Mouse (Mus musculus) lung, embryonic 16.5 days (tissue): ENCODE results near the gene Rabac1. TPM values are rescaled to one million over a fixed set of nuclear protein-coding genes. Genes with fewer than 3 reads are reported as not detected.
A peak's percentile ranks its signal among the peaks of the same experiment; 100 is the strongest.

ENCODE experiments used
- ATAC-seq: fragments of 200-750 bp; cut with Nextera tagmentation; 2 replicates; pipeline ENCODE4 v1.8.0; 2017; ENCODE audit warnings: low read depth, mild to moderate bottlenecking, moderate library complexity
- H3K27ac ChIP-seq: fragments of 300-500 bp; sonication (generic); 2 replicates; pipeline ENCODE4 v1.5.1; 2014; ENCODE audit warnings: mild to moderate bottlenecking, control low read depth, low read length
- H3K27me3 ChIP-seq: fragments of 300-500 bp; sonication (generic); 2 replicates; pipeline ENCODE4 v1.6.1; 2014; ENCODE audit warnings: low read depth, low read length, mixed read lengths; ENCODE audit not compliant: control insufficient read depth, insufficient read depth
- H3K36me3 ChIP-seq: fragments of 300-500 bp; sonication (generic); 2 replicates; pipeline ENCODE4 v1.6.1; 2014; ENCODE audit warnings: low read length; ENCODE audit not compliant: control insufficient read depth, insufficient read depth
- H3K4me1 ChIP-seq: fragments of 300-500 bp; sonication (generic); replicated peaks from 2 replicates; pipeline ENCODE4 v1.6.1; 2014; ENCODE audit warnings: low read length, mixed read lengths; ENCODE audit not compliant: control insufficient read depth, insufficient read depth
- H3K4me2 ChIP-seq: fragments of 300-500 bp; sonication (generic); 2 replicates; pipeline ENCODE4 v1.6.1; 2014; ENCODE audit warnings: low read depth, low read length, control low read depth
- H3K4me3 ChIP-seq: fragments of 300-500 bp; sonication (generic); 2 replicates; pipeline ENCODE4 v1.5.1; 2014; ENCODE audit warnings: mild to moderate bottlenecking, low read length, control low read depth
- H3K9ac ChIP-seq: fragments of 300-500 bp; sonication (generic); 2 replicates; pipeline ENCODE4 v1.6.1; 2014; ENCODE audit warnings: low read length, control low read depth
- H3K9me3 ChIP-seq: fragments of 300-500 bp; sonication (generic); 2 replicates; pipeline ENCODE4 v1.6.1; 2016; ENCODE audit warnings: low read length; ENCODE audit not compliant: control insufficient read depth
- WGBS: fragments of 180-500 bp; shearing (Covaris S2); extraction: QIAGEN DNeasy Blood & Tissue Kit; methylation state at CpG from one replicate; pipeline ENCODE4 v1.1.7; 2014; 5-methylcytosine and 5-hydroxymethylcytosine counted together
- polyA plus RNA-seq: library from polyadenylated mRNA; unstranded; fragments of >200 nt; fragmentation: Nextera tagmentation; extraction: Ambion mirVana; gene quantifications from 2 replicates; pipeline ENCODE4 v1.2.1, GENCODE M21; 2015

The Rabac1 gene
- polyA plus RNA-seq, 1 experiment from 2014 or later: 180 TPM

GRCm38 (mm10) chr7:24985799-24986198, 13.2 kb upstream of the Rabac1 start:
- WGBS: 65% methylated on average over 5 of the region's 5 CpGs
- Histone ChIP-seq H3K4me2 (no peak overlapping the region), H3K9ac (no peak overlapping the region), H3K27ac (no peak overlapping the region), H3K27me3 (no peaks in the 10 kb centered on the region), H3K36me3 (no peaks in the 10 kb centered on the region), H3K4me3 (no peak overlapping the region), H3K9me3 (no peaks in the 10 kb centered on the region), H3K4me1 (no peaks in the 10 kb centered on the region)
- ATAC-seq: no peak

- H3K4me1 ChIP-seq: no peaks in the 10 kb centered on the region
- ATAC-seq: no peak
- no peaks in the 10 kb centered on the region for H3K9me3 ChIP-seq
- no peak overlapping the region for H3K4me3 ChIP-seq
- no peaks in the 10 kb centered on the region for H3K27me3 ChIP-seq
- no peaks in the 10 kb centered on the region for H3K36me3 ChIP-seq
- WGBS: 82% methylated on average over 2 of the region's 2 CpGs
- no peak overlapping the region for H3K9ac ChIP-seq
- H3K27ac ChIP-seq: no peak overlapping the region
- no peak overlapping the region for H3K4me2 ChIP-seq
Observed at GRCm38 (mm10) chr7:24984307-24984706, 11.8 kb upstream of the Rabac1 start.

GRCm38 (mm10) chr7:24983396-24983795, 10.8 kb upstream of the Rabac1 start:
- H3K9me3 ChIP-seq: no peaks in the 10 kb centered on the region
- no peaks in the 10 kb centered on the region for H3K4me1 ChIP-seq
- no peak overlapping the region for H3K4me3 ChIP-seq
- no peak overlapping the region for H3K9ac ChIP-seq
- no peak overlapping the region for H3K4me2 ChIP-seq
- 74% methylated on average over 5 of the region's 5 CpGs for WGBS
- H3K36me3 ChIP-seq: no peaks in the 10 kb centered on the region
- H3K27ac ChIP-seq: no peak overlapping the region
- no peak for ATAC-seq
- H3K27me3 ChIP-seq: no peaks in the 10 kb centered on the region

GRCm38 (mm10) chr7:24980439-24980838, 7.9 kb upstream of the Rabac1 start:
- H3K27ac ChIP-seq: no peak overlapping the region
- H3K4me3 ChIP-seq: no peak overlapping the region
- H3K4me2 ChIP-seq: no peak overlapping the region
- no peaks in the 10 kb centered on the region for H3K27me3 ChIP-seq
- H3K9me3 ChIP-seq: no peaks in the 10 kb centered on the region
- ATAC-seq: no peak
- WGBS: 72% methylated on average over 7 of the region's 7 CpGs
- H3K4me1 ChIP-seq: no peaks in the 10 kb centered on the region
- H3K36me3 ChIP-seq: no peaks in the 10 kb centered on the region
- H3K9ac ChIP-seq: no peak overlapping the region

GRCm38 (mm10) chr7:24978781-24979180, 6.2 kb upstream of the Rabac1 start:
- ATAC-seq: no peak
- WGBS: 84% methylated on average over 7 of the region's 7 CpGs
- no peaks in the 10 kb centered on the region for H3K4me1 ChIP-seq
- no peak overlapping the region for H3K4me2 ChIP-seq
- H3K9ac ChIP-seq: no peak overlapping the region
- no peaks in the 10 kb centered on the region for H3K27me3 ChIP-seq
- H3K9me3 ChIP-seq: no peaks in the 10 kb centered on the region
- no peak overlapping the region for H3K27ac ChIP-seq
- H3K36me3 ChIP-seq: no peaks in the 10 kb centered on the region
- no peak overlapping the region for H3K4me3 ChIP-seq

- WGBS: 25% methylated on average over 9 of the region's 9 CpGs
- H3K36me3 ChIP-seq: no peaks in the 10 kb centered on the region
- ATAC-seq: no peak
Observed at GRCm38 (mm10) chr7:24974893-24975595, 2.5 kb upstream of the Rabac1 start.

GRCm38 (mm10) chr7:24973902-24974301, 1.3 kb upstream of the Rabac1 start:
- Histone ChIP-seq H3K27me3 (no peaks in the 10 kb centered on the region), H3K4me1 (peaks cover 7% of the 10 kb centered on the region), H3K4me2 (no peak overlapping the region), H3K9ac (no peak overlapping the region), H3K36me3 (no peaks in the 10 kb centered on the region), H3K4me3 (no peak overlapping the region), H3K9me3 (no peaks in the 10 kb centered on the region), H3K27ac (no peak overlapping the region)
- ATAC-seq: no peak
- WGBS: 64% methylated on average over 5 of the region's 5 CpGs

More at GRCm38 (mm10) chr7:24974893-24975595, 2.5 kb upstream of the Rabac1 start:
- Histone ChIP-seq H3K27ac (no peak overlapping the region), H3K4me2 (no peak overlapping the region), H3K9me3 (no peaks in the 10 kb centered on the region), H3K4me1 (peaks cover 7% of the 10 kb centered on the region), H3K9ac (no peak overlapping the region), H3K27me3 (no peaks in the 10 kb centered on the region), H3K4me3 (no peak overlapping the region)

GRCm38 (mm10) chr7:24973208-24973607, 654 bp upstream of the Rabac1 start:
- H3K27me3 ChIP-seq: no peaks in the 10 kb centered on the region
- no peak overlapping the region for H3K4me2 ChIP-seq
- H3K9ac ChIP-seq: no peak overlapping the region
- peaks cover 7% of the 10 kb centered on the region for H3K4me1 ChIP-seq
- H3K36me3 ChIP-seq: no peaks in the 10 kb centered on the region
- H3K27ac ChIP-seq: no peak overlapping the region
- no peaks in the 10 kb centered on the region for H3K9me3 ChIP-seq
- no peak overlapping the region for H3K4me3 ChIP-seq
- 71% methylated on average over 4 of the region's 4 CpGs for WGBS
- no peak for ATAC-seq

- Histone ChIP-seq H3K4me1 (peaks cover 7% of the 10 kb centered on the region), H3K27me3 (no peaks in the 10 kb centered on the region), H3K4me2 (peak overlapping the region; percentile 68), H3K4me3 (peak overlapping the region; percentile 85), H3K9me3 (no peaks in the 10 kb centered on the region), H3K27ac (peak overlapping the region; percentile 2; the same call in 1 of the 2 replicates), H3K36me3 (no peaks in the 10 kb centered on the region), H3K9ac (peak overlapping the region; percentile 84)
- WGBS: 6% methylated on average over 19 of the region's 19 CpGs
- ATAC-seq: no peak
Observed at GRCm38 (mm10) chr7:24971261-24971971, 1.1 kb downstream of the Rabac1 start.
